Mouse (Mus musculus) liver, postnatal 0 days (tissue): Measurements from ENCODE around the gene Glud1.

Experiments
- CTCF ChIP-seq: sonication (generic); IDR thresholded peaks from 2 replicates; pipeline ENCODE4 v1.5.1; 2016; ENCODE audit warnings: antibody characterized with exemption, low read depth
- EP300 ChIP-seq: IDR thresholded peaks from 2 replicates; pipeline ENCODE4 v1.6.1; 2016; ENCODE audit warnings: antibody characterized with exemption, low read depth, mild to moderate bottlenecking

DNA sequence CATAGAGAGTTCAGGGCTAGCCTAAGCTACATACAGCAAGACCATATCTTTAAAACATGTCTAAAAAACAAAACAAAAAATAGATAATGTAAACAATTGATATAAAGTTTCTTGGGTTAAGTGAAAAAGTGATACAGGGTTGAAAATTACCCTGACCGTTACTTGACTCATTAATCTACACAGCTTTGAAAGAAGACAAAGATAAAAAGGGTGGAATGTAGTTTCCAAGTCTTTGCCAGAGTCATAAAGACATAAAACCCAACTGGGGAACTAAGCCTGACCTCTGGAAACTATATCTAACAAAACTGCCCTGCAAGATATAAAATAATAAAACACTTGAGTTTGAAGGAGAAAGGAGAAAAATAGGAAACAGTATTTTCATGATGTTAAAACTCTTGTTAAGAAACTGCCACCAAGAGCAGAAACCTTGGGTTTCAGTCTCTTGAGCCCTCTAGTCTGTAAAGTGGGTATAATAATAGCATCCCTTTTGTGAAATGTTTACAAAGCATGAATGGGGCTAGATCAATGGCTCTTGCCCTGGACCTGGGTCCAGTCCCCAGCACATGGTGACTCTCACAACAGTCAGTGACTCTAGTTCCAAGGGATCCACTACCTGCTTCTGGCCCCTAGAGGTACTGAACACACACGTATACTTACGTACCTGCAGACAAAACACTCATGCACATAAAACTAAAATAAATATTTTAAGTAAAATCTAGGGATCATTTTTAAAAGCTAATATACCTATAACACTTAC lies 21.1 kb upstream of the Glud1 start:
- TF ChIP-seq CTCF (no peak), EP300 (no peak)
